Mouse (Mus musculus): ENCODE data around the gene Fam83d. TPM values are rescaled to one million over a fixed set of nuclear protein-coding genes. Genes with fewer than 3 reads are reported as not detected.

The Fam83d gene
- total RNA-seq, 2 experiments from 2014 or later, result 1.4 to 1.6 TPM

DNA sequence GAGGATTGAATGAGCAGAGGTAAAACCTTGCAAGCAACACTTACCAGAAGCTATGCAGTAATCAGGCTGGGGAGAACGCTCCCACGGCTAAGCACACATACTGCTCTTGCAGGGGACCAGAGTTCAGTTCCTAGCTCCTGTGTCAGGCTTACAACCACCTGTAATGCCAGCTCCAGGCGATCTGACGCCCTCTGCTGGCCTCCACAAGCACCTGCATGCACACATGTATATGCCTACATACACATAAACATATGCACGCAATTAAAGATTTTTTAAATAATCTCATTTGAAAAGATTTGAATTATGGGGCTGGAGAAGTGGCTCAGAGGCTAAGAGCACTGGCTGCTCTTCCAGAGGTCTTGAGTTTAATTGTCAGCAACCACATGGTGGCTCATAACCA lies 25.5 kb upstream of the Fam83d start:
- DNase-seq (ENCODE audit: extremely low spot score in 1 of 2, low spot score in 2 of 2), result no peak
- intact Hi-C loops (cut with DNase I), result loop anchor here (5.0 kb wide), 1 partner anchor 75 kb away; the partner anchor contains the start of gene Ppp1r16b

GRCm38 (mm10) chr2:158743518-158744141 lies 24.3 kb upstream of the Fam83d start:
- DNase-seq (ENCODE audit: extremely low spot score in 1 of 2, low spot score in 2 of 2), result no peak
- intact Hi-C loops (cut with DNase I), result loop anchor here (5.0 kb wide), 1 partner anchor 76 kb away; the partner anchor contains the start of gene Ppp1r16b

- intact Hi-C loops (cut with DNase I), result no loop called here
- peak in 1 of 2 experiments; percentile 41 for DNase-seq (ENCODE audit: extremely low spot score in 1 of 2, low spot score in 2 of 2)
These were observed 22.8 kb upstream of the Fam83d start for GRCm38 (mm10) chr2:158745049-158745482.

DNA sequence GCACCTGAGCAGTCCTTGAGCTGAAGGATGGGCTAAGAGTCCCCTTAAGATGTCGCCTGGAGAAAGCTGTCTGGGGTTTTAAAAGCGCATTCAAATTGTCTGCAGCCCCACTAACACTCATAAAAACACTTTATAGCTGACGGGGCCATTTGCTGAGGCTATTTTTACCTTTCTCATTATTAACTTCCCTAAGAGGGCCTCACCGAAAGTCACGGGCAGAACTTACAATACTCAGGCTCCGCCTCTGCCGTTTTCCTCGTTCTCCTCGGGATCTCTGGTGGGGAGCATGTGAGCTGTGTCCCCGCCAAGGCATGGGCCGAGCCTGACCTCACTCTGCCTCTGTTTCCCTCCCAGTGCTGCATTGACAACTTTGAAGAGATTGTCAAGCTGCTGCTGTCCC lies 21.7 kb upstream of the Fam83d start:
- no peak for DNase-seq (ENCODE audit: extremely low spot score in 1 of 2, low spot score in 2 of 2)
- intact Hi-C loops (cut with DNase I), result no loop called here

GRCm38 (mm10) chr2:158749366-158749765 lies 18.5 kb upstream of the Fam83d start:
- intact Hi-C loops (cut with DNase I), result no loop called here
- DNase-seq (ENCODE audit: extremely low spot score in 1 of 2, low spot score in 2 of 2), result no peak

GRCm38 (mm10) chr2:158760231-158760630 lies 7.7 kb upstream of the Fam83d start:
- no peak for DNase-seq (ENCODE audit: extremely low spot score in 1 of 2, low spot score in 2 of 2)
- intact Hi-C loops (cut with DNase I), result no loop called here

- intact Hi-C loops (cut with DNase I), result no loop called here
- no peak for DNase-seq (ENCODE audit: extremely low spot score in 1 of 2, low spot score in 2 of 2)
These were observed 5.6 kb upstream of the Fam83d start for GRCm38 (mm10) chr2:158762339-158762738.

DNA sequence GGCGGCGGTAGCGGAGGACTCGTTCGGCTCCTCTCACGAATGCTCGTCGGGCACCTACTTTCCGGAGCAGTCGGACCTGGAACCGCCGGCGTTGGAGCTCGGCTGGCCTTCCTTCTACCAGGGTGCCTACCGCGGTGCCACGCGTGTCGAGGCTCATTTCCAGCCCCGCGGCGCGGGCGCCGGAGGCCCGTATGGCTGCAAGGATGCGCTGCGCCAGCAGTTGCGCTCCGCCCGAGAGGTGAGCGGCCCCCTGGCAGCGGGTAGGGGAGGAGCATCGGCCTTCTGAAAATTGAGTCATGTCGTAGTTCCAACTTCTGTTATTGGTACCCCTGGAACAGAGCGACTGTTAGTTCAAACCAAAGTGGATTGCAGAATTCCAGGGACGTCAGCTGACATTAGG lies 457 bp downstream of the Fam83d start:
- intact Hi-C loops (cut with DNase I), result no loop called here
- no peak for DNase-seq (ENCODE audit: extremely low spot score in 1 of 2, low spot score in 2 of 2)

GRCm38 (mm10) chr2:158768771-158769170 lies 878 bp downstream of the Fam83d start:
- DNase-seq (ENCODE audit: extremely low spot score in 1 of 2, low spot score in 2 of 2), result no peak
- intact Hi-C loops (cut with DNase I), result no loop called here

DNA sequence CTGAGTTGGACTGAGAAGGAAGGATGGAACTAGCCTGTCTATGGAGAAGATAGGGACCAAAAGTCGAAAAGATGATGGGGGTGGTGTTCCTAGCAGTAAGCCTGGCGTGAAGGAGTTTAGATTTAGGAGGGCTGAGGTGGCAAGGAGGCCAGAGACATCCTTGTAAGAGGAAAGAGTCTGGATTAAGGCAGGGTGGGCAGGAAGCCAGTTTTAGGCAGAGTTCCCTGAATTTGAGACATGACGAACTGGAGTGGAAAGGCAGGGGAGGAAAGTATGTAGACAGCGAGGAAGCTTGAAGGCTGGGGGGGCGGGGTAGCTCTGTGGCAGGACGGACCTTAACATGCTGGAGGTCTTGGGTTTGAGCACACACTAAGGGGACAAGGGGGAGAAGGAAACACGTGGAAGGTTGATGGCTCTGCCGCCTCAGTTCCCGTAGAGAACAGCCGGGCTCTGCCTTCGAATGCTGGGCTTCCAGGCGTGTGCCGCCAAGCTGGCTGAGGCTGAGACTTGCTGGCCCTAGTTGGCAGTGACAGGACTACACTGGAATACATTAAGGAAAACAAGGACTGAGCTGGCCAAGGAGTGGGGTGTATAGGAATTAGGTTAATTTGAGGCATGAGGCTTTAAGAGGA lies 2.3 kb downstream of the Fam83d start:
- no peak for DNase-seq (ENCODE audit: extremely low spot score in 1 of 2, low spot score in 2 of 2)
- intact Hi-C loops (cut with DNase I), result no loop called here

DNA sequence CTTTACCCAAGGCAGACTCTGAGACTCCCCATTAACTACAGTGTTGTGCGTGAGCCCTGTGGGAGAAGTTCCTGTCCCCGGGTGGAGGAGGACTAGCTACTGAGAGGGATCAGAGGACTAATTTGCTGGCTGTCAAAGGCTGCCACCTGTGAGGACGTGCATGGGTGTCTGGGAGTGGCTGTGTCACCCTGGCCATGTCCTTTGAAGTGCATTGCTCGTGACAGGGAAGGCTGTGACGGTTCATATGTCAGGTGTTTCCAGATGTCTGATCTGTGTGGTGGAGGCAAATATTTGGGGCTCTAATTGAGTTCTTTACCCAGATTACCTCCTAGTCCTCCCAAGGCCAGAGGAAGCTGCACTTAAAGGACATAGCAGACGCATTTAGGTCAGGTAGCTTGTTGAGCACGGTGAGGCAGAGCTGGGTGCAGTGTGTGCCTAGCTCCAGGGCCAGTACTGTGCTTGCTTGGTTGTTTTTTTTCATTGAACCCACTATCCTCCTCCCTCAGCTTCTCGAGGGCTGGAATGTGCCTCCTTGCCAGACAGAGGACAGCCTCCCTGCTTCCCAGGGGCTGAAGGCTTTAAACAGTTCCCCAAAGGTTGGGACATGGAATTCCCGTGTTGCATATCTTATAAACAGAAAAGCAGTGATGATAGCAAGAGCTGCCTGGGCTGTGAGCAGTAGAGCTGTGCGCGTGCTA lies 3.3 kb downstream of the Fam83d start:
- no peak for DNase-seq (ENCODE audit: extremely low spot score in 1 of 2, low spot score in 2 of 2)
- intact Hi-C loops (cut with DNase I), result no loop called here

- intact Hi-C loops (cut with DNase I), result no loop called here
- DNase-seq (ENCODE audit: extremely low spot score in 1 of 2, low spot score in 2 of 2), result no peak
These were observed 4.9 kb downstream of the Fam83d start for GRCm38 (mm10) chr2:158772808-158773207.

DNA sequence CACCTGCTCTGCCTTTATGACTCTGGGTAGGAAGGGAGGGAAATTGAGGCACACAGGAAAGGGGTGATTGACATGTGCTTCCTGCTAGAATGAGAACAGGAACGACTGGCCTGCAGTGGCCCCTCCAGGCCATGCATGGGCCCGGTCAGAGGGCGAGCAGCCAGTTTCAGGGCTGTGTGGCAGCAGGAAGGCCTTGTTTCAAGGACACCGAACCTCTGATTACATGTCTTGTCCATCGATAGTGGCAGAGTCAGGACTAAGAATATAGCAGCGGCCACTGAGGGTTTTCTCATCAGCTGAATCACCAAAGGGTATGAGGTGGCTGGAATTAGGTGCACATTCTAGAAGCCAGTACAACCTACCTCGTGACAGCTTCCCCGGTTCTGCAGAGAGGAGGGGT lies 7.0 kb downstream of the Fam83d start:
- no peak for DNase-seq (ENCODE audit: extremely low spot score in 1 of 2, low spot score in 2 of 2)
- intact Hi-C loops (cut with DNase I), result no loop called here

- intact Hi-C loops (cut with DNase I), result no loop called here
- DNase-seq (ENCODE audit: extremely low spot score in 1 of 2, low spot score in 2 of 2), result no peak
These were observed 8.8 kb downstream of the Fam83d start for GRCm38 (mm10) chr2:158776716-158777115.

DNA sequence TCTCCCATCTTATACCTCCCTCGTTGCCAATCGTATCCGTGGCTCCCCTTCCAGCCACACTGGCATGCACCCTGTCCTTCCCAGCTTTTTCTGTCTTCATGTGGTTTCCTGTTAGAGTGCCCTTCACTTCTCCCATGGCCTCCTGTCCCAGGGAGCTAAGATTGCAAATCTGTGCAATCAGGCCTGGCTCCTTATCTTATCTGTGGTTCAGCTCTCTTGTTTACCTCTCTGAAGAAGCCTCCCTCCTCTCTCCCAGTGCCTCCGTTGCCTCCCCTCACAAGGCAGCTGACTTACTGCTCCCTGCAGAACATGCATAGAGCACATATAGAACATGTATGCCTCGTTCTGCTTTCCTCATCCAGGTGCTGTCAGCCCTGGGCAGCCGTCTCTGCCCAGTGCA lies 9.6 kb downstream of the Fam83d start:
- intact Hi-C loops (cut with DNase I), result no loop called here
- DNase-seq (ENCODE audit: extremely low spot score in 1 of 2, low spot score in 2 of 2), result no peak

GRCm38 (mm10) chr2:158778349-158778748 lies 10.5 kb downstream of the Fam83d start:
- intact Hi-C loops (cut with DNase I), result no loop called here

GRCm38 (mm10) chr2:158781126-158781525 lies 13.2 kb downstream of the Fam83d start:
- no peak for DNase-seq (ENCODE audit: extremely low spot score in 1 of 2, low spot score in 2 of 2)
- intact Hi-C loops (cut with DNase I), result no loop called here

More at GRCm38 (mm10) chr2:158778349-158778748, 10.5 kb downstream of the Fam83d start:
- no peak for DNase-seq (ENCODE audit: extremely low spot score in 1 of 2, low spot score in 2 of 2)

DNA sequence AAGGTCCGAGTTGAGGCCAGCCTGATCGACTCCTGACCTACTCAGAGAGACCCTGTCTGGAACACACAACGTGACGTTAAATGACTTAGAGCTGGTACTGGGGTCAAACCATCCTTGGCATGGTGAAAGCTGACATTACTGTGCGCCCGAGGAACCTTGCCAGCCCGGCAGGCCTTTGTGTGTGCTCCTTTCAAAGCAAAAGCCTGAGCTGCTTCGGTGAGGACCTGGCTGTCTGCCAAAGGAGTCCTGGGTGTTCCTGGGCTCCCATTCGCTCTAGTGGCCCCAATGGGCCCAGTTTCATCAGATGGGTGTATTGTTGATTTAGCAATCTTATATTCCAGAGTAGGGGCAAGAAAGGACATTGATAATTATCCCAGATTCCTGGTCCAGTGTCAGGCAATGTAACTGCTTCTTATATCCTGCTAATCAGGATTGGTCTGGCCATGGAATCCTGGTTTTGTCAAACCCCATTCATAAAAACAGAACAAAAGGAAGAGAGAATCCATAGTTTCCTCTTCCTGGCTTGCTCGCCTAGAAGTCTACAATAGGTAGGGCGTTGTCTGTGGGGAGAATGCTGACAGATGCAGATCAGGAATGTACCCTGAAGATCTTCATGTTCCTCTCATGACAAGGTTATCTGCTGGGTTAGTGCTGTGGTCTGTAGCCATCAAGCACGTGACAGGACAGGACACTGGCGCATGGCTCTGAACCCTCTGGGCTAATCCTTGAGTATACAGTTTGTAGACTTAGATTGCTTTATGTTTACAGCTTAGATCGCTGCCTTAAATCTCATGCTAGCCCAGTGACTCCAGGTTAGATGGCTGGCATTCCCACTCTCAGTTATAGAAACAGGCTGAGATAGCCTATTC lies 19.3 kb downstream of the Fam83d start:
- peak in 1 of 2 experiments; percentile 47 for DNase-seq (ENCODE audit: extremely low spot score in 1 of 2, low spot score in 2 of 2)
- intact Hi-C loops (cut with DNase I), result no loop called here

DNA sequence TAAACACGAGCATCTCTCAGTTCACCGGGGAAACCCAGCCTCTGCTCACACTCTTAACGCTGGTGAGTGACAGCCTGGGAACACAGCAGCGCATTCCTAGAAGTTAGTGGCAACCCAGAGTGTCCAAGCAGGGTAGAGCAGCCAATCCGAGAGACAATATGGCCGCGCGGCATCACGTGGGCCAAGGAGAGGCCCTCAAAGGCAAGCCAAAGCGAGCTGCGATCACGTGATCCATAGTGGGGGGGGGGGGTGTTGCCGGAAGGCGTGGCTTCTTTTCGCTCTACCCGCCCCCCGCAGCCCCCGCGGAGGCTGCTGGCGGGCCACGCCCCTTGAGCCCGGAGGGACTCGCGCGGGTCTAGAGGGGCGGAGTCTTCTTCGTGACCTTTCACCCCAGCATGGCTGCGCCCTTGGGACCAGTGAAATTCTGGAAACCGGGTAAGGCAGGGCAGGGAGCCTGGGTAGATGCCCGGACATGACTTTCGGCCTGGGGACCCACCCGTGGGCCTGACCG lies 26.7 kb downstream of the Fam83d start, which contains the start of gene Dhx35:
Dhx35 (plus strand) TSS at position 314 of the 511 bp plus-strand sequence.
- DNase-seq (ENCODE audit: extremely low spot score in 1 of 2, low spot score in 2 of 2), result peak; percentile 94 to 96
- intact Hi-C loops (cut with DNase I), result no loop called here

Data from left cerebral cortex, postnatal 10 days (tissue).